Comparison of ENCODE assay signal across 8 mouse cellular contexts in the genomic region with DNA sequence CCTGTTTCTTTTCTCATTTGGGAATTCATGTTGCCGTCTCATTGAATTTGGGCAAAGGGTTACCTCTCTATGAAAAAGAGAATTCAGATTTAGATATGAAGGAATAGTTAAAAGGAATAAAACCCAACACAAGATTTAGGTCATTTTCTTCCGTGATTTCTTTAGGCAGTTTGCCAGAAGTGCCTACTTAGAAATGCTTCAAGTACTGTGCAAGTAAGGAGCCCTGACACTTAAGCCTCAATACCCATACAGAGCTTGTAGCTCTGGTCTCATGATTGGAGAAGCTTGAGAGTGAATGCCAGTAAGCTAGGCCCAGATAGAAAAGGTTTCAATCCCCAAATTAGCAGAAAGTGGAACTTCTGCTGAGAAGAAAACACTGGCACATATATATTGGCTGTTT. TPM values are rescaled to one million over a fixed set of nuclear protein-coding genes. Genes with fewer than 3 reads are reported as not detected.
DNase-seq lines count a peak whose midpoint lies in the region; ATAC-seq and TF ChIP-seq lines count a peak whose summit lies in the region.

No protein-coding gene starts in this region.

- TF ChIP-seq POLR2A in testis, adult 2 months (IDR thresholded peaks at IDR 0.05; ENCODE audit: control insufficient read depth, low read depth, low read length), result no peak
- TF ChIP-seq POLR2A in limb, embryonic 14.5 days (IDR thresholded peaks at IDR 0.05; ENCODE audit: borderline replicate concordance, extremely low read depth, insufficient read depth, insufficient read length), result no peak

- no peaks in the 10 kb centered on the region for H3K27me3 ChIP-seq in heart, embryonic 13.5 days (replicated peaks)
- H3K27me3 ChIP-seq in testis, adult 2 months (ENCODE audit: control insufficient read depth, insufficient read depth, low read length), result no peaks in the 10 kb centered on the region
- no peaks in the 10 kb centered on the region for H3K27me3 ChIP-seq in limb, embryonic 14.5 days (ENCODE audit: control insufficient read depth, insufficient read depth, low read length)

- no peaks in the 10 kb centered on the region for H3K9me3 ChIP-seq in heart, embryonic 13.5 days
- no peaks in the 10 kb centered on the region for H3K9me3 ChIP-seq in limb, embryonic 14.5 days (ENCODE audit: control insufficient read depth, low read length)

- H3K9ac ChIP-seq in heart, embryonic 13.5 days, result peak overlapping the region; percentile 92
- H3K9ac ChIP-seq in limb, embryonic 14.5 days (ENCODE audit: low read depth, low read length, severe bottlenecking), result 0 out of 2 replicates have a peak overlapping the region, but pooled peaks have one; percentile 77

- DNase-seq in heart, postnatal 14 days, result no peak
- no peak for DNase-seq in testis, postnatal 10 days (ENCODE audit: low spot score)
- DNase-seq in limb, embryonic 14.5 days (ENCODE audit: low spot score), result no peak
- DNase-seq in embryo, embryonic 10 days (ENCODE audit: low spot score), result no peak
- DNase-seq in left cerebral cortex, postnatal 10 days (ENCODE audit: extremely low spot score in 1 of 2, low spot score in 2 of 2), result no peak

- peak overlapping the region; percentile 78 for H3K4me2 ChIP-seq in heart, embryonic 13.5 days
- H3K4me2 ChIP-seq in limb, embryonic 14.5 days (replicated peaks; ENCODE audit: low read depth, low read length, severe bottlenecking), result peak overlapping the region; percentile 77

- ATAC-seq in heart, embryonic 13.5 days (ENCODE audit: extremely low read depth, insufficient number of reproducible peaks, low FRiP score, low TSS enrichment), result no peak
- no peak for ATAC-seq in limb, embryonic 14.5 days (ENCODE audit: low FRiP score, low read depth)
- no peak for ATAC-seq in monocyte, adult 5-6 weeks (replicated peaks; ENCODE audit: insufficient number of reproducible peaks, low FRiP score, low TSS enrichment, poor library complexity, severe bottlenecking)

- peaks cover 10% of the 10 kb centered on the region for H3K36me3 ChIP-seq in heart, embryonic 13.5 days
- H3K36me3 ChIP-seq in testis, adult 2 months (ENCODE audit: control insufficient read depth, insufficient read depth, low read length), result peaks cover 1% of the 10 kb centered on the region; the same call in 1 of the 2 replicates
- no peaks in the 10 kb centered on the region for H3K36me3 ChIP-seq in limb, embryonic 14.5 days (ENCODE audit: control insufficient read depth, insufficient read depth, low read length)

- WGBS in heart, embryonic 13.5 days, result 25% methylated on average over 2 of the region's 2 CpGs
- 28% methylated on average over 2 of the region's 2 CpGs for WGBS in limb, embryonic 14.5 days

- peak overlapping the region; percentile 86 for H3K27ac ChIP-seq in heart, embryonic 13.5 days (replicated peaks)
- H3K27ac ChIP-seq in testis, adult 2 months (ENCODE audit: control insufficient read depth, insufficient read depth, low read depth, low read length), result peak overlapping the region; percentile 97
- no peak overlapping the region for H3K27ac ChIP-seq in limb, embryonic 14.5 days (replicated peaks; ENCODE audit: low read depth, low read length)

- no peak for TF ChIP-seq CTCF in testis, adult 2 months (IDR thresholded peaks at IDR 0.05; ENCODE audit: control insufficient read depth, insufficient read depth, insufficient replicate concordance, low read depth, low read length)

- intact Hi-C loops in heart, postnatal 14 days (cut with DNase I), result loop anchor here (2.0 to 5.0 kb wide), 2 partner anchors 37 to 64 kb away; no protein-coding TSS in a partner anchor
- intact Hi-C loops in left cerebral cortex, postnatal 10 days (cut with DNase I), result no loop called here

- H3K4me3 ChIP-seq in heart, embryonic 13.5 days, result peak overlapping the region; percentile 89
- peak overlapping the region; percentile 99; the same call in 1 of the 2 replicates for H3K4me3 ChIP-seq in testis, adult 2 months (ENCODE audit: control insufficient read depth, low read depth, low read length)
- H3K4me3 ChIP-seq in limb, embryonic 14.5 days (replicated peaks; ENCODE audit: low read length), result peak overlapping the region; percentile 67; the same call in 1 of the 2 replicates

- peaks cover 11% of the 10 kb centered on the region for H3K4me1 ChIP-seq in heart, embryonic 13.5 days
- peaks cover 2% of the 10 kb centered on the region; the same call in 1 of the 2 replicates for H3K4me1 ChIP-seq in testis, adult 2 months (ENCODE audit: control insufficient read depth, insufficient read depth, low read length)
- no peaks in the 10 kb centered on the region for H3K4me1 ChIP-seq in limb, embryonic 14.5 days (ENCODE audit: control insufficient read depth, insufficient read depth, low read length)

RNA-seq across cellular contexts. Expression of a gene that starts 2.1 kb away (rescaled TPM):
- 46.3 and 47.2 TPM in 2 replicates for polyA plus RNA-seq in heart, embryonic 13.5 days (2015; fragmentation: Nextera tagmentation; extraction: Ambion mirVana)
- 10 to 100 TPM; 71.1 to 72.6 TPM for total RNA-seq in heart, postnatal 14 days (2021)
- polyA plus RNA-seq in testis, adult 2 months (2012; rRNA removed), result 72.9 and 78.3 TPM in 2 replicates
- polyA plus RNA-seq in limb, embryonic 14.5 days (2012; rRNA removed), result 42.0 and 47.4 TPM in 2 replicates
- polyA plus RNA-seq in limb, embryonic 14.5 days (2014; fragmentation: Nextera tagmentation; extraction: Ambion mirVana), result 65.0 and 66.9 TPM in 2 replicates
- 0.96 to 2.4 TPM (median 1.7 TPM) in 3 replicates for total RNA-seq in monocyte, adult 5-6 weeks (2017)
- total RNA-seq in left cerebral cortex, postnatal 10 days (2021), result 10 to 100 TPM; 30.4 to 33.8 TPM
